Mouse (Mus musculus): ENCODE measurements around the gene Bdh2. TPM values are rescaled to one million over a fixed set of nuclear protein-coding genes. Genes with fewer than 3 reads are reported as not detected.

The Bdh2 gene
- total RNA-seq (2021) = 1 to 10 TPM; 3.7 to 4.7 TPM
- long read RNA-seq, experiment 1, partial matches to known transcripts = 0 of 1 reads
- long read RNA-seq, experiment 1, other reads (novel, unspliced or antisense) = 0 of 1 reads
- long read RNA-seq, experiment 2, partial matches to known transcripts = 0 of 2 reads
- long read RNA-seq, experiment 2, other reads (novel, unspliced or antisense) = 0 of 2 reads

- peak; percentile 65 to 82 for DNase-seq
- intact Hi-C loops (cut with DNase I) = loop anchor here (2.0 kb wide), 1 partner anchor 450 kb away; no protein-coding TSS in a partner anchor
Measured at GRCm38 (mm10) chr3:135280669-135281415, at the start of gene Bdh2. TSS of gene Bdh2 (plus strand) at chr3:135281221.

DNA sequence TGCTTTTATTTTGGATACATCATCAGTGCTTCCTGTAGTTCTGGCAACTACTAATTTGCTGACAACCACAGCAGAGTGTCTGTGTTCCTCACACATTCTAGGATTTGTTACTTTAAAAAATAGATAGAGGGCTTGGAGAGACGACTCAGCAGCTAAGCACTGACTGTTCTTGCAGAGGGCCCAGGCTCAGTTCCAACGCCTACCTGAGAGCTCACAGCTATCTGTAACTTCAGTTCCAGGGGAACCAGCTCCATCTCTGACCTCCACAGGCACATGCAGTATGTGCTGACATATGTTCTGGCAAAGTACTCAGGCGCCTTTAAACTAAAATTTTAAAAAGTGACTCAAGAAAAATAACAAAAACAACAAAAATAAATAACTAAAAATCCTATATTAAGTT, 49.0 kb upstream of the Bdh2 start:
- DNase-seq = no peak
- intact Hi-C loops (cut with DNase I) = no loop called here

DNA sequence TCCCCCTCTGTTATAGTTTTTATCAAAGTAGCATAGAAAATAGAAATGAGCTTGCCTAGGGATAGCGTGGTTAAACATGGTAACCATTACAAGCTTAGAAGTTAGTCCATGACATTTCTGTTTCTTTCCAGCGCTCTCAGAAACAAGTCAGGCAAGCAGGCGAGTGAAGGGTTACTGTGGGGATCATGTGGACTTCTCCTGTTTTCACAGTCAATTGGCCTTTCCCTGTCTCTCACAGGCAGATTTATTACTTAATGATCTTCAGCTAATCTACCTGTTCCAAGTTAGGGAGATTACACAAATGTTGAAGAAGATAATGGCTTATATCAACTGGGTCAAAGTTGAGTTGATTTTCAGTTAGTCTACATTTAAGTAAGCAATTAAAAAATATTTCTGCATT, 48.6 kb upstream of the Bdh2 start:
- intact Hi-C loops (cut with DNase I) = no loop called here
- no peak for DNase-seq

- intact Hi-C loops (cut with DNase I) = no loop called here
- no peak for DNase-seq
Measured at GRCm38 (mm10) chr3:135245733-135246132, 35.3 kb upstream of the Bdh2 start.

DNA sequence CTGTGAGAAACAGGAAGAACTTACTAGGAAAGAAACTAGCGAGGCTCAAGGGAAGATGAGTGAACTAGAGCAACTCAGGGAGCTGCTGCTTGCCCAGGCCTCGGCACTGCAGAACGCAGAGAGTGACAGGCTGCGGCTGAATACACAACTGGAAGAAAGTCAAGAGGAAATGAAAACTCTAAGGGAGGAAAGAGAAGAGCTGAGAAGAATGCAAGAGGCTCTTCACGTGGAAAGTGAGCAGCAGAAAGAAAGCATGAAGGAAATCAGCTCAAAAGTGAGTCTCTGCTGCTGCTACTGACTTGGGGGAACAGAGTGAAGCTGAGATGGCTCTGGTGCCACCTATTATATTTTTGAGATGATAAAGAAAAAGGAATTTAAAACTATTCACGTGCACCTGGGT, 34.2 kb upstream of the Bdh2 start:
- intact Hi-C loops (cut with DNase I) = no loop called here
- no peak for DNase-seq

DNA sequence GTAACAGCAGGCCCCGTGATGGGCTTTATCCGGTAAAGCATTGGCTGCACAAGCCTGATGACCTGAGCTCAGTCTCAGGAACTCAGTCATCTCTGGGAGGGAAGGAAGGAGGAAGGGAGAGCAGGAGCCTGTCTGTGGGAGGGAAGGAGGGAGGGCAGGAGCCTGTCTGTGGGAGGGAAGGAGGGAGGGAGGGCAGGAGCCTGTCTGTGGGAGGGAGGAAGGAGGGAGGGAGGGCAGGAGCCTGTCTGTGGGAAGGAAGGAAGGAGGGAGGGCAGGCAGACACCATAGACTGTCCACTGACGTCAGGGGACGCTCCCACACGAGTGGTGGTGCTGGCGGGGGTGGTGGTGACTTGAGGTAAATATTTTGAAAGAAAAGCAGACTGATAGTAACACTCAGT, 31.9 kb upstream of the Bdh2 start:
- no peak for DNase-seq
- intact Hi-C loops (cut with DNase I) = no loop called here

DNA sequence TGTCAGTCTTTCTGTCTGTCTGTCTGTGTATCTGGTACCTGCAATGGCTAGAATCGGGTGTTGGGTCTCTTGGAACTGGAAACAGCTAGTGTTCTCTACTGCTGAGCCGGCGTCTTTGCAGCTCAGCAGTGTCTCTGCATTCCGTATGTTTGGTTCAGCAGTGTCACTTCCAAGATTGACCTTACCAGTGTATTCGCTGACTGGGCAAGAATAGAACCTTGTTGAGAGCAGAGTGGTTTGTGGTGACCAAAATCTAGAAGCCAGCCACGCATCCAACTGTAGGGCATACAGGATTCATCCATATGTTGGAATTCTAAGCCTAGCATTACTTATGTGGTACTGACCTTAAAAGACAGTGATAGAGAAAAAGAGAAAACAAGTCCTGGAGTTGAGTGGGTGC, 29.2 kb upstream of the Bdh2 start:
- intact Hi-C loops (cut with DNase I) = no loop called here
- DNase-seq = no peak

GRCm38 (mm10) chr3:135254784-135255183, 26.2 kb upstream of the Bdh2 start:
- intact Hi-C loops (cut with DNase I) = no loop called here

DNA sequence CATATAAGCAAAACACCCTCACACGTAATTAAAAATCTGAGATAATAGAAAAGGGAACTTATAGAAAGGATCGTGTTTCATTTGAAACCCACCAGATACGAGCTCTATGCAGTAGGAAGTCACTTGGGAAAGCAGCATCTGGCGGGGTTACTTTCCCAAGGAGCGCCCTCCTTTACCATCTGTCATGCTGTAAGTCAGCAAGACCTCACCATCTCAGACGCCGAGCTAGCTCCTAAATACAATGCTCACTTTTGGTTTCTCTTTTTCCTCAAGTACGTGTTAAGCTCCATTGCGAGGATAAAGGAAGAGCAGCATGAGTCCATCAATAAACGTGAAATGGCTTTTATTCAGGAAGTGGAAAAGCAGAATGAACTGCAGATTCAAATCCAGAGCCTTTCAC, 22.1 kb upstream of the Bdh2 start:
- intact Hi-C loops (cut with DNase I) = no loop called here
- no peak for DNase-seq

More at GRCm38 (mm10) chr3:135254784-135255183, 26.2 kb upstream of the Bdh2 start:
- no peak for DNase-seq

- DNase-seq = no peak
- intact Hi-C loops (cut with DNase I) = no loop called here
Measured at GRCm38 (mm10) chr3:135260233-135260632, 20.8 kb upstream of the Bdh2 start.

DNA sequence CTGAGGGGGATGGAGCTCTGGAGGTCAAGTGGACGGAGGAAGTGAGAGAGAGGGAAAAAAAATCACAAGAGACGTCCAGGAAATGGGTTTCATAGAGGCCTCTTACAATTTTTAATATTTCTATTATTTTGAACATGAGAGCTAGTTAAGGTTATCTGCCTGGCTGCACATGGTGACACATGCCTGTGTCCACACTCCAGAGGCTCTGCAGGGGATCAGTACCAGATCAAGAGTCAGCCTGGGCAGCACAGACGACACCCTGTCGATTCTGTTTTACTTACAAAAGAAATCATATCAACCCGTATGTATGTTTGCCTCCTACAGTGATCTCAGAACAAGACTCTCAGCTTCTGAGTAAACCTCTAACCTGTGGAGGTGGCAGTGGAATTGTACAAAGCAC, 12.4 kb upstream of the Bdh2 start:
- intact Hi-C loops (cut with DNase I) = no loop called here
- DNase-seq = no peak

- intact Hi-C loops (cut with DNase I) = no loop called here
- no peak for DNase-seq
Measured at GRCm38 (mm10) chr3:135269391-135269990, 11.5 kb upstream of the Bdh2 start.

DNA sequence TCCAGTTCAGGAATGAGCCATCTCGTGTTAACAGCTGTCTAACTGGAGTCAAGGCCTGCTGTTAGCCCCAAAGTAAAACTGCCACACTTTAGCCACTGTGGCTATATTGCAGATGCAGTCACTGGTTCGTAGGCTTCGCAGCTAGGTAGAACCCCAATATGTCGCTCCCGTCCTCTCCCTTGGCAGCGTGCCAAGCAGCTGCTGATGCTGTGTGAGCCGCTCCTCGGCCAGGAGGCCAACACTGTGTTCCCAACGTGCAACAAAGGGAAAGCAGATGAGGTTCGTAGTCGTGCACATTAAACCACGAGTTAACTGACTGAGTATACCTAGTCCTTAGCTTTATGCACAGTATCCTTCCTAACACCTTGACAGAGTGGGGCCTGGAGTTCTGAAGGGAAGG, 8.4 kb upstream of the Bdh2 start:
- DNase-seq = no peak
- intact Hi-C loops (cut with DNase I) = no loop called here

GRCm38 (mm10) chr3:135273047-135273446, 8.0 kb upstream of the Bdh2 start:
- DNase-seq = no peak
- intact Hi-C loops (cut with DNase I) = no loop called here

DNA sequence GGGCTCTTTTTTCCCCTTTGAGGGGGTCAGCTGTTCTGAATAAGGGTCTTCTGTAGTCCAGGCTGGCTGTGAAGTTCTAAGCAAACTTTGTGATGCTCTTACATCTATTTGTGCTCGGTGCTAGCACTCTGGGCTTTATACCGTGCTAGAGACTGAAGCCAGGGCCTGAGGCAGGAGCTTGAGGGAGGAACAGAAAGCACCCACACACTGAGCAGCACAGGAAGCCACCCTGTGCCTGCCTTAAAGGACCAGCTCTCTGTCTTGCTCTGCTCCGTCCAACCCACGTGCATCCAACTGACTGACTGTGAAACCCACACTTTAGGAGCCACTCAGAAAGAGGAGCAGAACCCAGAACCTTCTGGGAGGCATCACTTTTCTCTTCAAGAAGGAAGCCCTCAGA, 861 bp upstream of the Bdh2 start:
- DNase-seq = no peak
- intact Hi-C loops (cut with DNase I) = loop anchor here (2.0 kb wide), 1 partner anchor 451 kb away; no protein-coding TSS in a partner anchor

- DNase-seq = no peak
- intact Hi-C loops (cut with DNase I) = loop anchor here (2.0 kb wide), 1 partner anchor 449 kb away; no protein-coding TSS in a partner anchor
Measured at GRCm38 (mm10) chr3:135281701-135282100, 680 bp downstream of the Bdh2 start.

GRCm38 (mm10) chr3:135285256-135285655, 4.2 kb downstream of the Bdh2 start:
- intact Hi-C loops (cut with DNase I) = no loop called here
- DNase-seq = no peak

DNA sequence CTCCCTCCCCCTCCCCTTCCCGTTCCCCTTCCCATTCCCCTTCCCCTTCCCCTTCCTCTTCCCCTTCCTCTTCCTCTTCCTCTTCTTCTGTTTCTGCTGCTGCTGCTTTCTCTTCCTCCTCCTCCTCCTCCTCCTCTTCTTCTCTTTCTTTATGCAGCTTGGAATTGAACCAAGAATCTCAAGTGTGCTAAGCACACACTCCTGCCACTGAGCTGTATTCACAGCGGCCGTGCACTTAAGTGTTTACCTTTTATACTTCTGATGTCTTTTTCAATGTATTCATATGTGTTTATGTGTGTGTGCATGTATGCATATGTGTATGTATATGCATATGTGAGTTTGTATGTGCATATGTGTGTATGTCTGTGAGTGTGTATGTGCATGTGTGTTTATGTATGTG, 4.8 kb downstream of the Bdh2 start:
- DNase-seq = no peak
- intact Hi-C loops (cut with DNase I) = no loop called here

DNA sequence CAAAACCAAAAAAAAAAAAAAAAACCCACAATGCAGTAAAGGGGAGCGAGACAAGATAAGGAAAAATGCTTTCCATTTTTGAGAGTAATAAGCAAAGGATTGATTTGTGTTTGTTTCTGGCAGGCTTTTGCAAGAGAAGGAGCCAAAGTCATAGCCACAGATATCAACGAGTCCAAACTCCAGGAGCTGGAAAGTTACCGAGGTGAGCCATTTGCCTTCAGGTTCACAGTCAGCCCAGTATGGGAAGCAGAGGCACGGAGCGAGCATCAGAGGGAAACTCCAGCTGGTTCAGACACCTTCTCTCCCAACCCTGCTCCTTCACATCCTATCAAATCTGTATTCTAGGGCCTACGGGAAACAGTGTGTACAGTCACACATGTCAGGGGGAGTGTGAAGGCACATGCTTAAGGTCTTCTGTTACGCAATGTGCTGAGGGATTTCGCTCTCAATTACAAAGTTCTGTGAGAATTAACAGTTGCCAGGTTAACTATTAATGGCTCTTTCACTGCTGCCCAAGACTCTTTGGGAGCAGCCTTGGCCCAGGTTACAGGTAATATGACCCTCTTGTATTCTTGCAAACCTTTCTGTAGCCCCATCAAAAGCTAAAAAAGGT, 7.2 kb downstream of the Bdh2 start:
- intact Hi-C loops (cut with DNase I) = no loop called here
- no peak for DNase-seq

DNA sequence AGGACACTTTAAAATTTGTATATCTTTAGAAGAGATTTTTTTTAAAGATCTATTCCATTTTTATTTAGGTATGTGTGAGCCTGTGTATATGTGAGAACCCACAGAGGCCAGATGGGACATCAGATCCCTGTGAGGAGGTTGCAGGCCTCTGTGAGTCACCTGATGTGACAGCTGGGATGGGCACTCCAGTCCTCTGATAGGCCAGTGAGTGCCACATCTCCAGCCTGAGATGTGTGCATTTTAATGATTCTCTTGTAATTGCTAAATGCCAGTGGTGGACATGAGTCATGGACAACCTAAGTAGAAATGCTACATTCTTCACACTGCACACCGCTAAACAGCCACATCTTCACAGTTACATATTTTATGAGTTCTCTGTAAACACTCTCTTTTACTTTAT, 8.1 kb downstream of the Bdh2 start:
- intact Hi-C loops (cut with DNase I) = no loop called here
- DNase-seq = no peak

- intact Hi-C loops (cut with DNase I) = loop anchor here (5.0 kb wide), 1 partner anchor 112 kb away; no protein-coding TSS in a partner anchor
- peak; percentile 50 to 70 for DNase-seq
Measured at GRCm38 (mm10) chr3:135290249-135290894, 9.4 kb downstream of the Bdh2 start.

Data from heart, postnatal 14 days (tissue).